Mouse (Mus musculus): ENCODE measurements around the gene Il1rl1. TPM values are rescaled to one million over a fixed set of nuclear protein-coding genes. Genes with fewer than 3 reads are reported as not detected.
A peak's percentile ranks its signal among the peaks of the same experiment; 100 is the strongest.

Gene Il1rl1
- total and polyA plus RNA-seq, 3 experiments, result 10.2 to 231 (median 196) TPM

DNA sequence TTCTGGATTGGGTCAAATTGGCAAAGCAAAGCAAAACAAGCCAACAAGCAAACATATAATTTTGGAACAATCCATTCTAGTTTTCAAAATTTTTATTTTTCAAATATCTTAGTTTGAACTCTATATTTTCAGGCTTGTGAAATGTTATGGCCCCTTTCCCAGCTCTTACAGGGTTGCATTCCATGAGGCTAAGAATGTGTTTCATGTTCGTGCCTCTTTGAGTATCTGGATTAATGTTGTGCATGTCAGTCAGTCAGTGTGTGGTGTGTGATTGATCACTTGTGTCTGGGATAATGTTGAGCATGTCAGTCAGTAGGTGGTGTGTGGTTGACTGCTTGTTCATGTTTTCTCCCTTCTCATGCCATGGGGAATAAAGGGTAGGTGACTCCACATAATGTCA is 1.5 kb upstream of the Il1rl1 start:
- Histone ChIP-seq H3K27me3 (ENCODE audit: insufficient read depth, low read length) (no peaks in the 10 kb centered on the region), H3K9me3 (replicated peaks) (no peaks in the 10 kb centered on the region), H3K4me3 (ENCODE audit: low read depth, low read length) (no peak overlapping the region), H3K4me1 (ENCODE audit: insufficient read depth, low read depth, low read length) (peaks cover 77% of the 10 kb centered on the region), H3K36me3 (replicated peaks) (peaks cover 5% of the 10 kb centered on the region)
- DNase-seq (ENCODE audit: low spot score) (no peak), ATAC-seq (ENCODE audit: extremely low read depth, insufficient number of reproducible peaks, low FRiP score, poor library complexity, severe bottlenecking) (no peak)
- TF ChIP-seq POLR2AphosphoS5 (IDR thresholded peaks at IDR 0.05; ENCODE audit: insufficient replicate concordance, low read depth, low read length), result no peak
- no peak for TF ChIP-seq GATA1 (IDR thresholded peaks at IDR 0.05; ENCODE audit: borderline replicate concordance, low read length)
- TF ChIP-seq CTCF (IDR thresholded peaks at IDR 0.05; ENCODE audit: low read depth, low read length), result no peak
- no peak for TF ChIP-seq TAL1 (conservative IDR thresholded peaks at IDR 0.05; ENCODE audit: low read depth, low read length)
- TF ChIP-seq GATA2 (IDR thresholded peaks at IDR 0.05; ENCODE audit: borderline replicate concordance, low read depth, low read length), result no peak

DNA sequence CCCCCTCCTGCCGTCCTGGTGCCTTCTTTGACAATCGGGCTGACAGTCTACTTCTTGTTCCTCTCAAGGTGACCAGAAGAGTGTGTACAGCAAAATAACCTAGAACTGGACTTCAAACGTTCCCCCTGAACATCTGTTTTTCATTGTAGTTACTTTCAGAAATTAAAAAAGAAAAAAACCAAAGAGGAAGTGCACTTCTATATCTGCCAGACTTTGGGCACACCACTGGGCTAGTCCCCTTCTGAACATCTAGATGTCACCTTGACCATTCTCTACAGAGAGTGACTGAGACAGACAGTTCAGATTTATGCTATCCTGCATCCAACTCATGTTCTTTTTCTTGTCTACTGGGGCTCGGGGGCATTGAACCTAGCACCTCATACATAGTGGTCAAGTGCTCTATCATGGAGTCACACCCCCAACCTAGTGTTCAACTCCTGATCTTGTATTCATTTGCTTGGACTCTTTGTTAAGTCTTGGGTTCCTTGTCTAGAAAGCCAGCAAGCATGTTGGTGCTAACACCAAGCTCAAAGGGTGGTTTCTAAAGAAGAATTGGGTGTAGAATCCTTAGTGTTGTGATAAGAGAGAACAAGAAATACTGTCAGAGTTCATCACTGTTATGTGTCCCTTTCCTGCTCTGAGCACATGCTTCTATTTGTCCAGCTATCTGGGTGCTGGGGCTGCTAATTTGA is 919 bp downstream of the Il1rl1 start:
- H3K36me3 ChIP-seq (replicated peaks), result peaks cover 20% of the 10 kb centered on the region
- H3K4me1 ChIP-seq (ENCODE audit: insufficient read depth, low read depth, low read length), result peaks cover 79% of the 10 kb centered on the region
- no peaks in the 10 kb centered on the region for H3K9me3 ChIP-seq (replicated peaks)
- H3K4me3 ChIP-seq (ENCODE audit: low read depth, low read length), result peak overlapping the region; percentile 73
- no peak for DNase-seq (ENCODE audit: low spot score)
- H3K27me3 ChIP-seq (ENCODE audit: insufficient read depth, low read length), result no peaks in the 10 kb centered on the region
- TF ChIP-seq TAL1 (conservative IDR thresholded peaks at IDR 0.05; ENCODE audit: low read depth, low read length), result no peak
- TF ChIP-seq GATA2 (IDR thresholded peaks at IDR 0.05; ENCODE audit: borderline replicate concordance, low read depth, low read length), result no peak
- no peak for TF ChIP-seq CTCF (IDR thresholded peaks at IDR 0.05; ENCODE audit: low read depth, low read length)
- no peak for TF ChIP-seq POLR2AphosphoS5 (IDR thresholded peaks at IDR 0.05; ENCODE audit: insufficient replicate concordance, low read depth, low read length)
- no peak for TF ChIP-seq GATA1 (IDR thresholded peaks at IDR 0.05; ENCODE audit: borderline replicate concordance, low read length)
- ATAC-seq (ENCODE audit: extremely low read depth, insufficient number of reproducible peaks, low FRiP score, poor library complexity, severe bottlenecking), result no peak

DNA sequence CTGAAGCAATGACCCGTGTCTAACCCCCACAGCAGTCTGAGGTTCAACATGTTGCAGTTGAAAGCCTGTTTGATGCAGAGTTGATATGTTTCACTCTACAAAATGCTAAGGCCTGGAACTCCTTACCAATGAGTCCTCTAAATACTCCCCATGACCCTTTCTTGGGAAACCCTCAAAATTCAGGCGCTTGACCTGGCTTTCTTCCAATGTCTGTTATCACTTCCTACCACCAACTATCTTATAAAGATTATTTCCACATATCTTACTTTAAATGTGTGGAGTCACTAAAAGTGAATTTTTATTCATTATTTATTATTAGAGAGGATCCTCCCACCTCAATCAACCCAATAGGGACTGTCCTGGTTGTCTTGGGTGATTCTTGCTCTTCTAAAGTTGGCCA is 2.8 kb downstream of the Il1rl1 start:
- DNase-seq (ENCODE audit: low spot score) (no peak), ATAC-seq (ENCODE audit: extremely low read depth, insufficient number of reproducible peaks, low FRiP score, poor library complexity, severe bottlenecking) (no peak)
- H3K9me3 ChIP-seq (replicated peaks), result no peaks in the 10 kb centered on the region
- H3K36me3 ChIP-seq (replicated peaks), result peaks cover 34% of the 10 kb centered on the region
- no peak overlapping the region; the same call in 1 of the 2 replicates for H3K4me3 ChIP-seq (ENCODE audit: low read depth, low read length)
- H3K4me1 ChIP-seq (ENCODE audit: insufficient read depth, low read depth, low read length), result peaks cover 83% of the 10 kb centered on the region
- no peaks in the 10 kb centered on the region for H3K27me3 ChIP-seq (ENCODE audit: insufficient read depth, low read length)
- TF ChIP-seq TAL1 (conservative IDR thresholded peaks at IDR 0.05; ENCODE audit: low read depth, low read length), result no peak

DNA sequence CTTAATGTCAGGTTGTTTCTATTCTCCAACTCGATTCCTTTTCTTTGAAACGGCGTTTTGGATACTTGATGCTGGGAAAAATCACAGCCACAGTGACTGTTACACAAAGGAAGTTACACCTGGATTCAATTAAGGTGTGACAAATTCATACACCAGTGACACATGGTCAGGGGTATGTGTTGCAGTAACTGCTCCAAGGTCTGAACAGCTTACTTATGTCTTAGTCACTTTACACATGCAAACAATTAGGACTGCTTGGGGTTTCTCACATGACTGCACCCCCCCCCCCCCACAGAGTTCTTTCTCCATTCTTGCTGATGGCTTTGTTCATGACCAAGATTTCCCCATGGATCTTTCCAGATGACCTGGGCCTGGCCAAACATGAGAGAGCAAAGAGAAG is 6.6 kb downstream of the Il1rl1 start:
- Histone ChIP-seq H3K4me3 (ENCODE audit: low read depth, low read length) (no peak overlapping the region), H3K4me1 (ENCODE audit: insufficient read depth, low read depth, low read length) (peaks cover 74% of the 10 kb centered on the region), H3K9me3 (replicated peaks) (no peaks in the 10 kb centered on the region), H3K36me3 (replicated peaks) (peaks cover 55% of the 10 kb centered on the region), H3K27me3 (ENCODE audit: insufficient read depth, low read length) (no peaks in the 10 kb centered on the region)
- no peak for ATAC-seq (ENCODE audit: extremely low read depth, insufficient number of reproducible peaks, low FRiP score, poor library complexity, severe bottlenecking)
- no peak for TF ChIP-seq GATA2 (IDR thresholded peaks at IDR 0.05; ENCODE audit: borderline replicate concordance, low read depth, low read length)
- TF ChIP-seq POLR2AphosphoS5 (IDR thresholded peaks at IDR 0.05; ENCODE audit: insufficient replicate concordance, low read depth, low read length), result no peak
- TF ChIP-seq GATA1 (IDR thresholded peaks at IDR 0.05; ENCODE audit: borderline replicate concordance, low read length), result no peak
- no peak for TF ChIP-seq TAL1 (conservative IDR thresholded peaks at IDR 0.05; ENCODE audit: low read depth, low read length)
- no peak for TF ChIP-seq CTCF (IDR thresholded peaks at IDR 0.05; ENCODE audit: low read depth, low read length)
- no peak for DNase-seq (ENCODE audit: low spot score)

DNA sequence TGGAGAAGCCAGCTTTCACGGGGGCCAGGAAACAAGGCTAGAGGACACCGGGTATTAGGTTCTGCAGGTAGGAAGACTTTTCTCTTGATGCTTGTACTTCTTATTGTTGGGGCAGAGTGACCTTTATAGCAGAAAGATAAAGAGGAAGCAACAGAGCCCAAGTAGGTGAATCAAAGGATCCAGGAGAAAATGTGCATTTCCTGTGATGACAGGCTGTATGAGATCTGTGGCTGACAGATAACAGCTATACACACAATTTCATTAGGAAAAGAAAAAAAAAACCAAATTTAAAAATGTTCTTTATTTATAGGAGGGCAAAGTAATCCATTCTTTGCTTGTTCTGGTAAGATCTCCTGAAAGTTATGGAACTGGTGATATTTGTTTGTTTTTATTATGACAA is 8.0 kb downstream of the Il1rl1 start:
- Histone ChIP-seq H3K9me3 (replicated peaks) (no peaks in the 10 kb centered on the region), H3K27me3 (ENCODE audit: insufficient read depth, low read length) (no peaks in the 10 kb centered on the region), H3K4me1 (ENCODE audit: insufficient read depth, low read depth, low read length) (peaks cover 68% of the 10 kb centered on the region), H3K36me3 (replicated peaks) (peaks cover 66% of the 10 kb centered on the region), H3K4me3 (ENCODE audit: low read depth, low read length) (peak overlapping the region; percentile 47; the same call in 1 of the 2 replicates)
- peak; percentile 79 for ATAC-seq (ENCODE audit: extremely low read depth, insufficient number of reproducible peaks, low FRiP score, poor library complexity, severe bottlenecking)
- TF ChIP-seq CTCF (IDR thresholded peaks at IDR 0.05; ENCODE audit: low read depth, low read length) (no peak), POLR2AphosphoS5 (IDR thresholded peaks at IDR 0.05; ENCODE audit: insufficient replicate concordance, low read depth, low read length) (no peak), GATA1 (IDR thresholded peaks at IDR 0.05; ENCODE audit: borderline replicate concordance, low read length) (no peak), TAL1 (conservative IDR thresholded peaks at IDR 0.05; ENCODE audit: low read depth, low read length) (peak; percentile 68)
- peak; percentile 44 for DNase-seq (ENCODE audit: low spot score)

DNA sequence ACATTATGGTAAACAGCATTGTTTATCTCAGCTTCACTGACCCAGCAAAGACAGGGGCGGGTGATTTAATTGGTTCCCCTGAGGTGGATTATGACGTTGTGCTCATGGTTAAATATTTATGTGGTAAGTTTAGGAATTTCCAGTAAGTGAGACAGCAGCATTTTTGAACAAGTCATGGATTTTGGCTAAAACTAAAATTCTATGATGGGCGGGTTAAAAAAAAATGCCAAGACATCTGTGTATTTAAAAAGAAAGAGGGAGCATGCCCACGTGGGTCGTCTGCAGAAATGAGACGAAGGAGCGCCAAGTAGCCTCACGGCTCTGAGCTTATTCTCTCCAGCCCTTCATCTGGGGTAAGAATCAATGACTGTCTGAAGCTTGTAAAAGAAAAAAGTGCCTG is 10.1 kb downstream of the Il1rl1 start:
- H3K4me1 ChIP-seq (ENCODE audit: insufficient read depth, low read depth, low read length), result peaks cover 48% of the 10 kb centered on the region
- DNase-seq (ENCODE audit: low spot score) (no peak), ATAC-seq (ENCODE audit: extremely low read depth, insufficient number of reproducible peaks, low FRiP score, poor library complexity, severe bottlenecking) (no peak)
- peaks cover 70% of the 10 kb centered on the region for H3K36me3 ChIP-seq (replicated peaks)
- TF ChIP-seq POLR2AphosphoS5 (IDR thresholded peaks at IDR 0.05; ENCODE audit: insufficient replicate concordance, low read depth, low read length) (no peak), GATA1 (IDR thresholded peaks at IDR 0.05; ENCODE audit: borderline replicate concordance, low read length) (no peak), CTCF (IDR thresholded peaks at IDR 0.05; ENCODE audit: low read depth, low read length) (no peak), GATA2 (IDR thresholded peaks at IDR 0.05; ENCODE audit: borderline replicate concordance, low read depth, low read length) (no peak), TAL1 (conservative IDR thresholded peaks at IDR 0.05; ENCODE audit: low read depth, low read length) (no peak)
- H3K9me3 ChIP-seq (replicated peaks), result no peaks in the 10 kb centered on the region
- H3K4me3 ChIP-seq (ENCODE audit: low read depth, low read length), result no peak overlapping the region
- H3K27me3 ChIP-seq (ENCODE audit: insufficient read depth, low read length), result no peaks in the 10 kb centered on the region
